Mouse (Mus musculus): ENCODE measurements around the gene Hmgb1. TPM values are rescaled to one million over a fixed set of nuclear protein-coding genes. Genes with fewer than 3 reads are reported as not detected.
"Not testable (repeated sequence)": the region's sequence is repeated elsewhere in the genome, so short reads cannot be mapped to it uniquely, and the experiment has no call there.

Hmgb1 gene
- polyA plus RNA-seq, 1 experiment, result 48.1 TPM

DNA sequence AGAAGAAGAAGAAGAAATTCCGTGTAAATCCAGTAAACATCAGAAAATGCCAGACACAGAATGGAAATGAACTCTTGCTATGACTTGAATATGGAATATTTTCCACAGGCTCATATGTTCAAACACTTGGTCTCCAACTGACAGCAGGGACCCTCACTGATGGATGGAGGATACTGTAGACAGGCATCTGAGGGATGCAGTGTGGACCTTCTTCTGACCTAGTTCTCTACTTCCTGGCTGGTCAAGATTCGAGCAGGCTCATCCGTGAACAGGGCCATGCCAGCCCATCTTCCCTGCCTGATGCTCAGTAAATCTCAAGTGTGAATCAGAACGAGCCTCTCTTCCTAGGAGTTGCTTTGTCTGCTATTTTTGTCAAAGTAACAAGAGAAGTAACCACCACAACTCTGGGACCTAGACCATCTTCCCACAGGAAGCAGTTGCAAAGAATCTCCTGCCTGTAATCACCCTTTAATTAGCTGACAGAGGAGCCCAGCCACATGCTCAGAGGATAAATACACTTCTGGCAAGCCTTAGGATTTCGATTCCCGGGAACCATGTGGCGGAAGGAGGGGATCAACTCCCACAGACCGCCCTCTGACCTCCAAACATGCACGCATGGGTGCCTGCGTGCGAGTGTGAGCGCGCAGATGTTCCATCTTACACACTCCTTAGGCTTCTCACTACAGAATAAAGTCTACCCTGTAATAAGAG is 32.1 kb downstream of the Hmgb1 start:
- Histone ChIP-seq H3K36me3 (ENCODE audit: control insufficient read depth, insufficient read depth, low read length) (no peaks in the 10 kb centered on the region), H3K4me1 (ENCODE audit: control insufficient read depth, insufficient read depth, low read length) (peaks cover 11% of the 10 kb centered on the region), H3K27me3 (replicated peaks; ENCODE audit: control insufficient read depth, insufficient read depth, low read length) (no peaks in the 10 kb centered on the region), H3K4me3 (ENCODE audit: insufficient read depth, low read depth, low read length) (peak overlapping the region; percentile 7; the same call in 1 of the 2 replicates), H3K27ac (ENCODE audit: insufficient read depth, low read depth, low read length) (no peak overlapping the region)
- 33% methylated on average over 13 of the region's 13 CpGs for WGBS
- DNase-seq, result peak; percentile 52
- no peak for TF ChIP-seq POLR2A (IDR thresholded peaks at IDR 0.05; ENCODE audit: low read depth, low read length)
- no peak for TF ChIP-seq CTCF (conservative IDR thresholded peaks at IDR 0.05; ENCODE audit: insufficient read depth, insufficient read length, low read depth, low read length)

DNA sequence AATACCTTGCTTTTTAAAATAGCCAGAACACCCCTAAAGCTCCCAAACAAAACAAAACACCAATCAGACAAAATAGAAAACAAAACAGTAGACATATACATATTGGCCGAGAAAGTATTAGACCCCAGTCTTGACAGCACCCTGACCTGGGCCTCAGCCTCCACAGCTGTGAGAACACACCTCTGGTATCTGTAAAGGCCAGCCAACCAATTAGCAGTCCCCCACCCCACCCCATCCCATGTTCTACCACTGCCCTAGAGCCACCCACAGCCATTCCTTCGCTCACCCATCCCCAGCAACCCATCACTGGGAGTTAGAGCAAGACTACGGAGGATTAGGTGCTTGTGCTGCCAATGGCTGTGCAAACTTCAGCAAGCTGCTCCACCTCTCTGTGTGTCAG is 33.4 kb downstream of the Hmgb1 start:
- 94% methylated on average over 3 of the region's 3 CpGs for WGBS
- H3K36me3 ChIP-seq (ENCODE audit: control insufficient read depth, insufficient read depth, low read length), result no peaks in the 10 kb centered on the region
- no peaks in the 10 kb centered on the region for H3K27me3 ChIP-seq (replicated peaks; ENCODE audit: control insufficient read depth, insufficient read depth, low read length)
- TF ChIP-seq POLR2A (IDR thresholded peaks at IDR 0.05; ENCODE audit: low read depth, low read length), result no peak
- no peak for TF ChIP-seq CTCF (conservative IDR thresholded peaks at IDR 0.05; ENCODE audit: insufficient read depth, insufficient read length, low read depth, low read length)
- no peak overlapping the region for H3K27ac ChIP-seq (ENCODE audit: insufficient read depth, low read depth, low read length)
- H3K4me3 ChIP-seq (ENCODE audit: insufficient read depth, low read depth, low read length), result no peak overlapping the region
- H3K4me1 ChIP-seq (ENCODE audit: control insufficient read depth, insufficient read depth, low read length), result peaks cover 10% of the 10 kb centered on the region
- DNase-seq, result no peak

DNA sequence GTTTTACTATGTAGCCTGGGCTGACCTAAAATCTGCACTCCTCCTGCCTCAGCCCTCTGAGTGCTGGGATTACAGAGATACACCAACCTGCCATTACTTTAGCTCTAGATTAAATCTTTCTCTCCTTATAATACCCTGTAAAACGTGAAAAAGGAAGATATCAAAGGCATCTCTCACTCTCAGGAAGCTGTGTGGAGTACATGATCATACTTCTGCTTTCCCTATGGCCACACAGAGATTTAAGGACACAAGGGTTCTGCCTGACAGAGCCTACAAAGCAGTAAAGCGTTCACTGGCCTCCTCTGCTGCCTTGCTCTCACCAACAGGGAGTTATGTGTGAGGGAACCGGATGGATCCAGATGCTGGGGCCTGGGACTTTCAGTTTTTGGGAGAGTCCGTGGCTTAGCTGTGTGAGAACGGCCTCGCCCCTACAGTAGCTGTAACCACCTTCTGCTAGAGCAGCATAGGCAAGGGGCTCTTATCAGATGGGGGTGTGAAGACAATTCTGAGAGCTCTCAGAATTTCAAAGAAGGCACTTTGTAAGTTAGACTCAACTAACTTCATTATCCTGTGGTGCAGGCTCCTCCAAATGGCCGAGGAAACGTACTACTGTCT is 36.8 kb downstream of the Hmgb1 start:
- TF ChIP-seq CTCF (conservative IDR thresholded peaks at IDR 0.05; ENCODE audit: insufficient read depth, insufficient read length, low read depth, low read length) (no peak), POLR2A (IDR thresholded peaks at IDR 0.05; ENCODE audit: low read depth, low read length) (no peak)
- Histone ChIP-seq H3K4me3 (ENCODE audit: insufficient read depth, low read depth, low read length) (no peak overlapping the region), H3K36me3 (ENCODE audit: control insufficient read depth, insufficient read depth, low read length) (no peaks in the 10 kb centered on the region), H3K27me3 (replicated peaks; ENCODE audit: control insufficient read depth, insufficient read depth, low read length) (no peaks in the 10 kb centered on the region), H3K27ac (ENCODE audit: insufficient read depth, low read depth, low read length) (no peak overlapping the region), H3K4me1 (ENCODE audit: control insufficient read depth, insufficient read depth, low read length) (peaks cover 5% of the 10 kb centered on the region; the same call in 1 of the 2 replicates)
- WGBS, result 75% methylated on average over 8 of the region's 8 CpGs
- DNase-seq, result no peak

DNA sequence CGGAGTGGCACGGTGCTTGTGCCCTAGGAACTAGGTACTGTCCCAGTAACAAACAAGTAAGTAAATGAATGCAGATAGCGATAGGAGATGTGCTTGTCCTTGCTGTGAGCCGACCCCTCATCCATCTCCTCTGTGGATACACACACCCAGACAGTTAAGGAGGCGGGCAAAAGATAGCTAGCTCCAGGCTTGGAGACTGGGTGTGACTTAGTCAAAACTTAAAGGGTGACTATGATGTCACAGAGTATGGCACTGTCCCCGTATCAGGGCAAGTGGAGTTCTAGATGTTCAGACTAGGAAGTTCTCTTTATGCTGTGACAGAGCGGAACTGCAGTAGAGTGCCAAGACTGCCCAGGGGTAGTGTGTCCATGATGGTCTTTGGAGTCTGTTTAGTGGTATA is 37.6 kb downstream of the Hmgb1 start:
- 92% methylated on average over 7 of the region's 7 CpGs for WGBS
- H3K27me3 ChIP-seq (replicated peaks; ENCODE audit: control insufficient read depth, insufficient read depth, low read length), result no peaks in the 10 kb centered on the region
- no peak for TF ChIP-seq POLR2A (IDR thresholded peaks at IDR 0.05; ENCODE audit: low read depth, low read length)
- no peak for TF ChIP-seq CTCF (conservative IDR thresholded peaks at IDR 0.05; ENCODE audit: insufficient read depth, insufficient read length, low read depth, low read length)

DNA sequence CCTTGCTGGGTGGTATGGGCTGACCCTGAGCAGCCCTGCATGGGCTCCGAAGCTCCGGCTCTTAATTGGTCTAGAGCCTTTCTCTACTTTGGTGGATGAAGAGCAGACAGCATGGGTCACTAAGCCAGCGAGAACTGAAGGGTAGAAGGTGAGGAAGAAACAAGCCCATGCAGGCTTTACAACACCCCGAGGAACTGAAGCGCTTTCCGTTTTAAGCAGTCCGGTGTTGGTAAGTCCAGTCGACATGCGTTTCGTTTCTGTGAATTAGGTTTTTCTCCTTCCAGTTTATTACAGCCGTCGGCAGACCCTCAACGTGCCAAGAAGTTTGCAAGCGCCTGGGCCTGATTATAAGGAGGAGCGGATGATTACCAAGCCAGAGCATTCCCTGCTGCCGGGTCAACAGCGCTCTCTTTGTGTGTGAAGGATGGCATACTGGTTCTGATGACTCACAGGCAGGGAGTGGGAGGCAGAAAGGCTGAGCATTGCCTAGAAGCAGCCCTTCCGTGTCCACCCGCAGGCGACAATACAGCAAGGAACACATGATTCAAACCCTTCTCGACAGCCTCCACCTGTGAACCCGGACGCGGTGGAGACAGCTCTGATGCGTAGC is 40.4 kb downstream of the Hmgb1 start:
- TF ChIP-seq POLR2A (IDR thresholded peaks at IDR 0.05; ENCODE audit: low read depth, low read length) (no peak), CTCF (conservative IDR thresholded peaks at IDR 0.05; ENCODE audit: insufficient read depth, insufficient read length, low read depth, low read length) (no peak)
- H3K4me3 ChIP-seq (ENCODE audit: insufficient read depth, low read depth, low read length), result no peak overlapping the region

More for the DNA sequence above, 37.6 kb downstream of the Hmgb1 start:
- Histone ChIP-seq H3K4me3 (ENCODE audit: insufficient read depth, low read depth, low read length) (no peak overlapping the region), H3K27ac (ENCODE audit: insufficient read depth, low read depth, low read length) (no peak overlapping the region), H3K36me3 (ENCODE audit: control insufficient read depth, insufficient read depth, low read length) (no peaks in the 10 kb centered on the region), H3K4me1 (ENCODE audit: control insufficient read depth, insufficient read depth, low read length) (no peaks in the 10 kb centered on the region)
- DNase-seq, result no peak

DNA sequence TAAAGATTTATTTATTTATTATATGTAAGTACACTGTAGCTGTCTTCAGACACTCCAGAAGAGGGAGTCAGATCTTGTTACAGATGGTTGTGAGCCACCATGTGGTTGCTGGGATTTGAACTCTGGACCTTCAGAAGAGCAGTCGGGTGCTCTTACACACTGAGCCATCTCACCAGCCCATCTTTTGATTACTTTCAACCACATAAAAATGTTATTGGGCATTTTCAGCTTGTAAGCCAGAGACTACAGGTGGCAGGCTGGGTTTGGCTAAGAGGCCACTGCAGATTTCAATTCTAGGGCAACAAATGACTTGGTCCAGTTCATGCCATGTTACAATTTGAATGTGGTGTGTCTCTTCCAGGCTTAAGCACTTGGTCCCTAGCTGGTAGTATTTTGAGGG is 43.1 kb downstream of the Hmgb1 start:
- not testable (repeated sequence) for H3K27ac ChIP-seq (ENCODE audit: insufficient read depth, low read depth, low read length); DNase-seq; H3K36me3 ChIP-seq (ENCODE audit: control insufficient read depth, insufficient read depth, low read length); H3K27me3 ChIP-seq (replicated peaks; ENCODE audit: control insufficient read depth, insufficient read depth, low read length); H3K4me3 ChIP-seq (ENCODE audit: insufficient read depth, low read depth, low read length); H3K4me1 ChIP-seq (ENCODE audit: control insufficient read depth, insufficient read depth, low read length)
- WGBS, result 86% methylated on average over 1 of the region's 1 CpGs

More for the DNA sequence above, 40.4 kb downstream of the Hmgb1 start:
- Histone ChIP-seq H3K36me3 (ENCODE audit: control insufficient read depth, insufficient read depth, low read length) (no peaks in the 10 kb centered on the region), H3K27me3 (replicated peaks; ENCODE audit: control insufficient read depth, insufficient read depth, low read length) (no peaks in the 10 kb centered on the region), H3K27ac (ENCODE audit: insufficient read depth, low read depth, low read length) (no peak overlapping the region), H3K4me1 (ENCODE audit: control insufficient read depth, insufficient read depth, low read length) (no peaks in the 10 kb centered on the region)
- DNase-seq, result no peak
- 63% methylated on average over 25 of the region's 25 CpGs for WGBS

DNA sequence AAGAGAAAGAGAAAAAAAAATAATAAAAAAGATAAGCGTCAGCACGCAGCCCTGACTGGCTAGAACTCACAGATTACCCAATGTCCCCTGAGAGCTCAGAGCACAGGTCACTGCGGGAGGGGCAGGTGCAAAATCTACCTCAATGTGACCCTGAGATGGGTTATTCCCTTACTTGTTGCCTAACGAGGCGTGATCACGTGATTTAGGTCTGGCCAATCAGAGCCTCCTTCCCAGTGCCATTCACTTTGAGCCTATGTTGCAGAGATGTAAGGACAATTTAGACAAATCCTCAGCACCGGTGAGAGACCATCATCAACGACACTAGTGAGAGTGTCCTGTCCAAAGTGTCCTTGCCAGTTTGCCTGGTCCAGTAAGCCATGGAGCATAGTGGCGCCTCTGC is 44.0 kb downstream of the Hmgb1 start:
- no peaks in the 10 kb centered on the region for H3K27me3 ChIP-seq (replicated peaks; ENCODE audit: control insufficient read depth, insufficient read depth, low read length)
- DNase-seq, result no peak
- no peaks in the 10 kb centered on the region for H3K36me3 ChIP-seq (ENCODE audit: control insufficient read depth, insufficient read depth, low read length)
- no peak overlapping the region for H3K27ac ChIP-seq (ENCODE audit: insufficient read depth, low read depth, low read length)
- H3K4me3 ChIP-seq (ENCODE audit: insufficient read depth, low read depth, low read length), result no peak overlapping the region
- WGBS, result 75% methylated on average over 9 of the region's 9 CpGs
- H3K4me1 ChIP-seq (ENCODE audit: control insufficient read depth, insufficient read depth, low read length), result no peaks in the 10 kb centered on the region
- TF ChIP-seq POLR2A (IDR thresholded peaks at IDR 0.05; ENCODE audit: low read depth, low read length) (no peak), CTCF (conservative IDR thresholded peaks at IDR 0.05; ENCODE audit: insufficient read depth, insufficient read length, low read depth, low read length) (no peak)

DNA sequence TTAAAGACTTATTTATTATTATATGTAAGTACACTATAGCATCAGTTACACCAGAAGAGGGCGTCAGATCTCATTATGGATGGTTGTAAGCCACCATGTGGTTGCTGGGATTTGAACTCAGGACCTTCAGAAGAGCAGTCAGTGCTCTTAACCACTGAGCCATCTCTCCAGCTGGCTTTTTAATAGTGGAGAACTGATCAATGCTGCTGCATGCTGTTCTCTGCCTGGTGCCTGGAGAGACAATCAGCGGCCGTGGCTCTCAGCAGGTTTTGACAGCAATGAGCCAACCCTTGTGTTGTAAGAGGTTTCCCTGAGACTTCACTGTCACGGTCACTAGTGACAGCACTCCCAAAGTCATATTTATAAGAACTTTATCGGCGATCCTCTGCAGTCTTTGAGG is 46.2 kb downstream of the Hmgb1 start:
- not testable (repeated sequence) for DNase-seq; H3K4me3 ChIP-seq (ENCODE audit: insufficient read depth, low read depth, low read length); H3K4me1 ChIP-seq (ENCODE audit: control insufficient read depth, insufficient read depth, low read length); H3K36me3 ChIP-seq (ENCODE audit: control insufficient read depth, insufficient read depth, low read length); H3K27ac ChIP-seq (ENCODE audit: insufficient read depth, low read depth, low read length); H3K27me3 ChIP-seq (replicated peaks; ENCODE audit: control insufficient read depth, insufficient read depth, low read length)
- WGBS, result 96% methylated on average over 6 of the region's 6 CpGs

All from kidney, adult 2 months (tissue).